Mouse (Mus musculus) leukemia stem cell, adult 10-12 weeks (primary cell): ENCODE measurements around the gene Gm4985. TPM values are rescaled to one million over a fixed set of nuclear protein-coding genes. Genes with fewer than 3 reads are reported as not detected.

Experiments
- polyA plus RNA-seq: library from polyadenylated mRNA; stranded (reverse); fragments of >175 nt; gene quantifications from 2 replicates; pipeline ENCODE4 v1.2.3, GENCODE M21; 2012; ENCODE audit warnings: low replicate concordance

The Gm4985 gene
- polyA plus RNA-seq = not detected in 2 replicates

DNA sequence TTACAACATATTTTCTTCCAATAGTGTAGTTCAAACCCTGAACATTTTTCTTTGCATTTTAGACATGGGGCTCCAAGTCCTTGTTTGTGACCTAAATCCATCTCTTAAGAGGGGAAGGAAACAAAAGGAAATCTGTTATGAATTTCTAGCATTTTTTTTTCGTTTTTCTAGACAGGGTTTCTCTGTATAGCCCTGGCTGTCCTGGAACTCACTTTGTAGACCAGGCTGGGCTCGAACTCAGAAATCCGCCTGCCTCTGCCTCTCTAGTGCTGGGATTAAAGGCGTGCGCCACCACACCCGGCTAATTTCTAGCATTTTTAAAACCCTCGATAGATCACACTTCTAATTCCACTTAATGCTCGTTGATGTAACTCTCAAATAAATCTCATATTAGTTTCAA is at the start of gene Gm4985:
Gene Gm4985 (minus strand): TSS at position 101 of the 400 bp plus-strand sequence.

Other genes with a start within 250 kb of the Gm4985 start
- gene Gm4907, start 76.4 kb downstream of the Gm4985 start, polyA plus RNA-seq = not detected in 2 replicates